Mouse (Mus musculus) kidney, postnatal 25 days (tissue): ENCODE measurements around the gene Ankrd33.

Source experiments
- DNase-seq, 2 experiments: peaks; one replicate each; pipeline ENCODE4 v3.0.0; 2021; ENCODE audit warnings: mixed read lengths in 2 of 2

Gene Ankrd33

GRCm38 (mm10) chr15:101115511-101116110, at the start of gene Ankrd33:
TSS of gene Ankrd33 (plus strand) at chr15:101115755.
- no peak for DNase-seq

GRCm38 (mm10) chr15:101066364-101066847, 49.1 kb upstream of the Ankrd33 start:
- peak in 1 of 2 experiments; percentile 55 for DNase-seq

- peak; percentile 67 to 86 for DNase-seq
Measured at GRCm38 (mm10) chr15:101066920-101067696, 48.4 kb upstream of the Ankrd33 start.

- DNase-seq = peak; percentile 63 to 81
Measured at GRCm38 (mm10) chr15:101068029-101068428, 47.5 kb upstream of the Ankrd33 start.

- DNase-seq = peak; percentile 34 to 74
Measured at GRCm38 (mm10) chr15:101068671-101069070, 46.9 kb upstream of the Ankrd33 start.

- peak; percentile 83 to 92 for DNase-seq
Measured at GRCm38 (mm10) chr15:101069641-101070190, 45.8 kb upstream of the Ankrd33 start.

- peak; percentile 68 to 89 for DNase-seq
Measured at GRCm38 (mm10) chr15:101070762-101071161, 44.8 kb upstream of the Ankrd33 start.

- peak in 1 of 2 experiments; percentile 32 for DNase-seq
Measured at GRCm38 (mm10) chr15:101072736-101073135, 42.8 kb upstream of the Ankrd33 start.

GRCm38 (mm10) chr15:101074067-101074466, 41.5 kb upstream of the Ankrd33 start:
- DNase-seq = no peak

- DNase-seq = peak; percentile 86 to 90
Measured at GRCm38 (mm10) chr15:101075150-101075549, 40.4 kb upstream of the Ankrd33 start.

GRCm38 (mm10) chr15:101075656-101076055, 39.9 kb upstream of the Ankrd33 start:
- DNase-seq = peak; percentile 44 to 72

- DNase-seq = peak; percentile 54 to 74
Measured at GRCm38 (mm10) chr15:101076071-101077000, 39.2 kb upstream of the Ankrd33 start.

GRCm38 (mm10) chr15:101077001-101077812, 38.3 kb upstream of the Ankrd33 start:
- DNase-seq = peak; percentile 46 to 62

GRCm38 (mm10) chr15:101077813-101078730, 37.5 kb upstream of the Ankrd33 start, which contains the start of gene Fignl2:
TSS of gene Fignl2 (minus strand) at chr15:101078567.
- peak; percentile 57 to 82 for DNase-seq

- peak; percentile 93 to 98 for DNase-seq
Measured at GRCm38 (mm10) chr15:101078731-101079156, 36.8 kb upstream of the Ankrd33 start.

- DNase-seq = no peak
Measured at GRCm38 (mm10) chr15:101080031-101080520, 35.5 kb upstream of the Ankrd33 start.

- DNase-seq = no peak
Measured at GRCm38 (mm10) chr15:101081035-101081548, 34.5 kb upstream of the Ankrd33 start.

GRCm38 (mm10) chr15:101082236-101082635, 33.3 kb upstream of the Ankrd33 start:
- DNase-seq = peak in 1 of 2 experiments; percentile 63

GRCm38 (mm10) chr15:101084499-101084898, 31.1 kb upstream of the Ankrd33 start:
- DNase-seq = no peak

GRCm38 (mm10) chr15:101086451-101086850, 29.1 kb upstream of the Ankrd33 start:
- no peak for DNase-seq
